Mouse (Mus musculus): ENCODE results near the gene Trmt112. TPM values are rescaled to one million over a fixed set of nuclear protein-coding genes. Genes with fewer than 3 reads are reported as not detected.
"Not testable (repeated sequence)": the region's sequence is repeated elsewhere in the genome, so short reads cannot be mapped to it uniquely, and the experiment has no call there.

The Trmt112 gene
- polyA plus RNA-seq, 1 experiment from 2014 or later: 169 TPM

DNA sequence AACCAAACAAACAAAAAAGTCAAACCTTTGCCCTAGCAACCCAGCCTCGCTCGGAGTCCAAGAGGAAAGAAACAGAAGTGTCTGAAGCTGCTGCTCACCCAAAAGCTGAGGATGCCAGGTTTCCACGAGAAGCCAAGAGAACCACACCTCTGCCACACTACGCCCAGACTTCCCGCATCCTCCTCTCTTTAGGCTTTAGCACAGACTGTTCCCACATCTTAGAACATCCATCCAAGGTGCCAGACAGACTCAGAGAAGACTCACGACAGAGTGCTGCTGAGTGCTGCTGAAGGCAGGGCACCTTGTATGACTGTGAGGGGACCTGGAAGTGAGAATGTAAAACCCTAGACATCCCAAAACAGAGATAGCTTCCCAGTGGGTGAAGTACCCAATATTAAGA, 33.7 kb upstream of the Trmt112 start:
- Histone ChIP-seq H3K36me3 (ENCODE audit: control insufficient read depth, insufficient read depth, low read length) (no peaks in the 10 kb centered on the region), H3K4me1 (replicated peaks; ENCODE audit: control insufficient read depth, insufficient read depth, low read length) (no peaks in the 10 kb centered on the region), H3K9me3 (ENCODE audit: control insufficient read depth, low read length) (no peaks in the 10 kb centered on the region), H3K27ac (ENCODE audit: low read depth, low read length) (no peak overlapping the region), H3K27me3 (replicated peaks; ENCODE audit: control insufficient read depth, insufficient read depth, low read length) (no peaks in the 10 kb centered on the region), H3K4me3 (ENCODE audit: low read depth, low read length) (no peak overlapping the region), H3K4me2 (no peak overlapping the region), H3K9ac (ENCODE audit: low read depth, low read length) (no peak overlapping the region)
- ATAC-seq (replicated peaks; ENCODE audit: low FRiP score) (no peak), DNase-seq (ENCODE audit: low spot score) (no peak)
- WGBS: 74% methylated on average over 6 of the region's 6 CpGs

DNA sequence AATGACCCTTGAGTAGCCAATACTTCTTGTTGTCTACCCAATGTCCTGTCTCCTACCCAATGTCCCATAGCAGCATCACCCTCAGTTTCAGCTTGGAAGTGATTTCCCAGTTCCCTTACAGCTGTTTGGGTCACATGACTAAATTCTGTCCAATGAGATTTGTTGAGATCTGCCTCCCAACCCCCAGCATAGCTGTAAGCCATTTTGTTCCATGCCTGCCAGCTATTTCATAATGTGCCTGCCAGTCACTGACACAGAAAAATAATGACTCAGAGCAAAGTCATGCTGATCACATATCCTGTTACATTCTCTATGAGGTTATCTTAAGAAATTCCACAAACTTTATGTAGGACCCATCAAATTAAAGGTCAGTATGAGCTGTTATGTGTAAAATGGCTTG, 32.7 kb upstream of the Trmt112 start:
- Histone ChIP-seq H3K4me1 (replicated peaks; ENCODE audit: control insufficient read depth, insufficient read depth, low read length) (no peaks in the 10 kb centered on the region), H3K27ac (ENCODE audit: low read depth, low read length) (no peak overlapping the region), H3K9me3 (ENCODE audit: control insufficient read depth, low read length) (no peaks in the 10 kb centered on the region), H3K36me3 (ENCODE audit: control insufficient read depth, insufficient read depth, low read length) (no peaks in the 10 kb centered on the region), H3K4me2 (no peak overlapping the region), H3K27me3 (replicated peaks; ENCODE audit: control insufficient read depth, insufficient read depth, low read length) (no peaks in the 10 kb centered on the region), H3K4me3 (ENCODE audit: low read depth, low read length) (no peak overlapping the region), H3K9ac (ENCODE audit: low read depth, low read length) (no peak overlapping the region)
- ATAC-seq (replicated peaks; ENCODE audit: low FRiP score) (no peak), DNase-seq (ENCODE audit: low spot score) (no peak)

DNA sequence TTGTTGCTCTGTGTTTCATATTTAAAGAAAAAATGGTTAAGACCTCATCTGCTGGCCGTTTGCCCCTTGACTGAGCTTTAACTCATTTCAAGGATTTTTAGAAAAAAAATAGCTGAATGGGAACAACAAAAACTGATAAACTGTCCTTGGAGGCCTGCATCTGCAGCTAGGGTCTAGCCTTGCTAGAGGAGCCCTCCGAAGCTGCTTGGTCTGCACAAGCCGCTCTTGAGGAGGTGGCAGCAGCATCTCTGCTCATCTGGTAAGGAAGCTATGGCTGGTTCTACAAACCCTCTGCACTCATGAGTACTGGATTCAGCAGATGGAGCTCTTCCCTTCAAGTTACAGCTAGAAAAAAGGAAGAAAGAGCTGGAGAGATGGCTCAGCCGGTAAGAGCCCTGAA, 31.5 kb upstream of the Trmt112 start:
- no peak overlapping the region for H3K4me2 ChIP-seq
- WGBS: 77% methylated on average over 4 of the region's 4 CpGs

DNA sequence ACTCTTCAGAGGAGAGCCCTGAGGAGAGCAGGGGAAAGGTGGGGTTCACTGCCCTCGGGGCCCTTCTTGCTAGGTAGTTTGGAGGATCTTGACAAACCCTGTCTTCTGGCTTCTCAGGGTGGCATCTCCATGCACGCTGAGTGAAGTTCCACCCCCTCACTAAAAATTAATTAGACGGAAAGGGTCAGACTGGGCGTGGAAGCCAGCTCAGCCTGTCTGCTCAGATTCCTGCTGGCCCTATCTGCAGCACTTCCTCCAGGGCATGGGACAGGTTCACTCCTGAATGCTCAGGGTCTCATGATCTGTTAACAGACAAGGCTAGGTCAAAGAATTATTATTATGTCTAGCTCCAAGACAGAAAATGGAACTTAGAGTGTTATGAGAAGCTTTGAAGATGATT, 17.0 kb upstream of the Trmt112 start:
- 53% methylated on average over 4 of the region's 4 CpGs for WGBS
- DNase-seq (ENCODE audit: low spot score): no peak
- Histone ChIP-seq H3K9ac (ENCODE audit: low read depth, low read length) (no peak overlapping the region), H3K27ac (ENCODE audit: low read depth, low read length) (no peak overlapping the region), H3K36me3 (ENCODE audit: control insufficient read depth, insufficient read depth, low read length) (no peaks in the 10 kb centered on the region), H3K4me3 (ENCODE audit: low read depth, low read length) (no peak overlapping the region), H3K4me2 (no peak overlapping the region), H3K4me1 (replicated peaks; ENCODE audit: control insufficient read depth, insufficient read depth, low read length) (no peaks in the 10 kb centered on the region), H3K9me3 (ENCODE audit: control insufficient read depth, low read length) (no peaks in the 10 kb centered on the region), H3K27me3 (replicated peaks; ENCODE audit: control insufficient read depth, insufficient read depth, low read length) (no peaks in the 10 kb centered on the region)
- no peak for ATAC-seq (replicated peaks; ENCODE audit: low FRiP score)

More for the DNA sequence above, 31.5 kb upstream of the Trmt112 start:
- no peak for DNase-seq (ENCODE audit: low spot score)
- H3K9ac ChIP-seq (ENCODE audit: low read depth, low read length): no peak overlapping the region
- no peaks in the 10 kb centered on the region for H3K4me1 ChIP-seq (replicated peaks; ENCODE audit: control insufficient read depth, insufficient read depth, low read length)
- no peaks in the 10 kb centered on the region for H3K36me3 ChIP-seq (ENCODE audit: control insufficient read depth, insufficient read depth, low read length)
- H3K4me3 ChIP-seq (ENCODE audit: low read depth, low read length): no peak overlapping the region
- no peak overlapping the region for H3K27ac ChIP-seq (ENCODE audit: low read depth, low read length)
- no peaks in the 10 kb centered on the region for H3K9me3 ChIP-seq (ENCODE audit: control insufficient read depth, low read length)
- H3K27me3 ChIP-seq (replicated peaks; ENCODE audit: control insufficient read depth, insufficient read depth, low read length): no peaks in the 10 kb centered on the region
- no peak for ATAC-seq (replicated peaks; ENCODE audit: low FRiP score)

DNA sequence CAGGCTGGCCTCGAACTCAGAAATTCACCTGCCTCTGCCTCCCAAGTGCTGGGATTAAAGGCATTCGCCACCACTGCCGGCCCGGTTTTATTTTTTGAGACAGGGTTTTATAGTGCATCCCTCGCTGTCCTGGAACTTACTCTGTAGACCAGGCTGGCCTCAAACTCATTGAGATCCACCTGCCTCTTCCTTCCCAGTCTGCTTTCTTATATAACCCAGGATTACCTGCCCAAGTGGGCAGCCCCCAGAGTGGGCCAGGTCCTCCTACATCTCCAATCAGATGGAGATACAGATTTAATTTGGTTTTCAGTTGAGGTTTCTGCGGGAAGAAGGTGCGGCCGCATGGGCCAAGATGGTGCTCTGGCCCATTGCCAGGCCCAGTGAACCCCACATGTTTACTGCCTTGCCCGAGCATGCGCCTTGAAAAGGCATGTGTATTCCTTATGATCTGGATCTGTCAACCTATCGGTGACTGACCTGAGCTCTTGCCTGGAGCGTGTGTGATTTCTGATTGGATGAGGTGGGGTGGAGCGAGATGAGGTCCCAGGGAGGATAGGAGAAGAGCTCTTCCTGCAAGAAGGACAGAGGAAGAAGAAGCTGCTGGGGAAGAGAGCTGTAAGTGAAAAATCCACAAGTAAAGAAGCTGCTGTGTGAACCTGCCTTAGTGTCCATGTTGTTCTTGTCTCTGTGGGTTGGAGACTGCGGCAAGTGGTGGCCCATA, 15.6 kb upstream of the Trmt112 start:
- H3K4me1 ChIP-seq (replicated peaks; ENCODE audit: control insufficient read depth, insufficient read depth, low read length): no peaks in the 10 kb centered on the region
- WGBS: 87% methylated on average over 14 of the region's 14 CpGs
- no peak overlapping the region for H3K9ac ChIP-seq (ENCODE audit: low read depth, low read length)
- H3K4me2 ChIP-seq: no peak overlapping the region
- no peak overlapping the region for H3K4me3 ChIP-seq (ENCODE audit: low read depth, low read length)
- no peaks in the 10 kb centered on the region for H3K9me3 ChIP-seq (ENCODE audit: control insufficient read depth, low read length)
- H3K27ac ChIP-seq (ENCODE audit: low read depth, low read length): no peak overlapping the region
- H3K27me3 ChIP-seq (replicated peaks; ENCODE audit: control insufficient read depth, insufficient read depth, low read length): no peaks in the 10 kb centered on the region
- ATAC-seq (replicated peaks; ENCODE audit: low FRiP score): no peak
- DNase-seq (ENCODE audit: low spot score): no peak
- no peaks in the 10 kb centered on the region for H3K36me3 ChIP-seq (ENCODE audit: control insufficient read depth, insufficient read depth, low read length)

DNA sequence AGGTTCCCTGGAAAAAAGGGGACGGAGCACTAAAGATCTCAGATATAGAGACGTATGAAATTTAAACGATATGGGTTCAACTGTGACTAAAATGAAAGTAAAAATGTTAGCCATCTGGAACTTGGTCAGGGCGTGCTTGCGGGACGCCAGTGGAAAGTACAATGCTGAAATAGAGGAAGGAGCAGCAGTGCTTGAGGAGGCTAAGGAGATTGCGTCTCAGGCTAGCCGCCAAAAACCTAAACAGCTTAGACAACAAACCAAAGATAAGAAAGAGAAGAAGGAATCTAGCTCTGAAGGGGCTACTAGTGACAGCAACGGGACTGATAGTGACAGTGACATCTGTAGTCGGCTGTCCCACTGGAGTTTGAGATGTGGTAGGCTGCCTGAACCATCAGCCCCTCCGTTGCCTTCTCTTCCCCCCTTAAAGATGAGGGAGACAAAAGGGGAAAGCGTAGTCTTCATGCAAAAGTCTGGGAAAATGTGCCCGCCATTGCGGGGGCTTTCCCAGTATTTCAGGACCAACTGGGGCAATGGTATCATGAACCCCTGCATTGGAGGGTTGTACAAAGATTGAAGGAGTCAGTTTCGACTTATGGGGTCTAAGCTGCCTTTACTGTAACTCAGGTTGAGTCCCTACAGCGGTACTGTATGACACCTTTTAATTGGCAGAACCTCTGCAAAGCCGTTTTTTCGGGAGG, 13.7 kb upstream of the Trmt112 start:
- not testable (repeated sequence) for H3K4me3 ChIP-seq (ENCODE audit: low read depth, low read length); H3K27me3 ChIP-seq (replicated peaks; ENCODE audit: control insufficient read depth, insufficient read depth, low read length); H3K4me2 ChIP-seq; DNase-seq (ENCODE audit: low spot score); ATAC-seq (replicated peaks; ENCODE audit: low FRiP score); H3K9ac ChIP-seq (ENCODE audit: low read depth, low read length); H3K9me3 ChIP-seq (ENCODE audit: control insufficient read depth, low read length); H3K27ac ChIP-seq (ENCODE audit: low read depth, low read length); H3K36me3 ChIP-seq (ENCODE audit: control insufficient read depth, insufficient read depth, low read length); H3K4me1 ChIP-seq (replicated peaks; ENCODE audit: control insufficient read depth, insufficient read depth, low read length)
- WGBS: 77% methylated on average over 18 of the region's 18 CpGs

DNA sequence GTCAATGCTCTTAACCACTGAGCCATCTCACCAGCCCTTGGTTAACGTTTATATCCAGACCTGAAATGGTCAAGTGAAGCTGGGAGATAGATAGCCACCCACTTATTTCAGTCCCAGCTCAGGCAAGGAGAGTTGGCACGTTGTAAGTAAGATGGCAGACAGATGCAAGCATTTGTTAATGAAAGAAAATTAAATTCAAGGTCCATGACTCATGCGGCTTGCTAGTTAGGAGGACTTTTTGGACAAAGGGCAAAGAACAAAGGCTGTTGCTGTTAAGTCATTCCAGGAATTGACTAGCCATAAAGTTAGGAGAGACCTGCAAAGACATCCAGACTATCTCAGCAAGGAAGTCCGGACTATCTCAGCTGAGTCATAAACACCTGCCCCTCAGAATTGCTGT, 9.9 kb upstream of the Trmt112 start:
- H3K9me3 ChIP-seq (ENCODE audit: control insufficient read depth, low read length): no peaks in the 10 kb centered on the region
- no peak overlapping the region for H3K4me3 ChIP-seq (ENCODE audit: low read depth, low read length)
- no peak for DNase-seq (ENCODE audit: low spot score)
- no peaks in the 10 kb centered on the region for H3K4me1 ChIP-seq (replicated peaks; ENCODE audit: control insufficient read depth, insufficient read depth, low read length)
- no peak for ATAC-seq (replicated peaks; ENCODE audit: low FRiP score)
- H3K27me3 ChIP-seq (replicated peaks; ENCODE audit: control insufficient read depth, insufficient read depth, low read length): no peaks in the 10 kb centered on the region
- H3K9ac ChIP-seq (ENCODE audit: low read depth, low read length): no peak overlapping the region
- no peak overlapping the region for H3K4me2 ChIP-seq
- no peak overlapping the region for H3K27ac ChIP-seq (ENCODE audit: low read depth, low read length)
- peaks cover 2% of the 10 kb centered on the region; the same call in 1 of the 2 replicates for H3K36me3 ChIP-seq (ENCODE audit: control insufficient read depth, insufficient read depth, low read length)
- 78% methylated on average over 4 of the region's 4 CpGs for WGBS

DNA sequence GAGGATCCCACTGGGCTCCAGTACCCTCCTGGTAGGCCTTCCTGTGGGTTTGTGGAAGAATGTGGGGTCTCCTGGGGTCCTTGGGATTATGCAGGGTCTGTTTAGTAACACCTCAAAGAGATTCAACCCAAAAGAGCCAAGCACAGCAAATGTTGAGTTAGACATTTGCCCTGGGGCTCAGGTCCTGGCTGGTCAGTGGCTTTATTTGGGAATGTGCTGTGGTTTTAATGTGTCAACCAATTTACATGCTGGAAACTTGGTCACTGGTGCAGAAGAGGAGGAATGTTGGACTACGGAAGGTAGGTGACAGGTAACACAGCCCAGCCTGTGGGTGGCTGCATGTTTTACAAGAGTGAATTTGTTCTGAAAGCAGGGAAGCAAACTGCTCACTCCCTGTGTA, 6.5 kb upstream of the Trmt112 start:
- 98% methylated on average over 1 of the region's 1 CpGs for WGBS
- no peak for DNase-seq (ENCODE audit: low spot score)

DNA sequence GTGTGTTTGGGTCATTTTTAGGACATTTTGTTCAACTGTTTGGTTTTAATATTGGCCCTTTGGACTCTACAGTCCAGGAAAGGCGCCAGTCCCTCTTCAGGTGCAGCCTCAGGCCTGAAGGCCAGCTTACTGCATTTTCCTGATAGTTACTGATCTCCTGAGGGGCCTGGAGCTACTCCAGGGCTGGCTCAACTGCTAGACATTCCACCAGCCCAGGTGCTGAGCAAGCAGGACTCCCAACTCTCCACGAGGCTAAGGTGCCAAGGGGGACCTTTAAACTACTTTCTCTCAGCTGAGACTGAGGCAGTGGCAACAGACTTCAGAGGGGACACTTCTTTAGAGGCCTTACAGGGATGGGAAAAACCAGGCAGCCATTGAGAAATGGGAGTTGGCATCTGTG, 4.7 kb upstream of the Trmt112 start:
- DNase-seq (ENCODE audit: low spot score) (no peak), ATAC-seq (replicated peaks; ENCODE audit: low FRiP score) (no peak)
- WGBS: 77% methylated on average over 2 of the region's 2 CpGs
- peaks cover 17% of the 10 kb centered on the region for H3K36me3 ChIP-seq (ENCODE audit: control insufficient read depth, insufficient read depth, low read length)
- H3K4me2 ChIP-seq: no peak overlapping the region
- no peaks in the 10 kb centered on the region for H3K27me3 ChIP-seq (replicated peaks; ENCODE audit: control insufficient read depth, insufficient read depth, low read length)
- H3K27ac ChIP-seq (ENCODE audit: low read depth, low read length): no peak overlapping the region
- peaks cover 14% of the 10 kb centered on the region for H3K4me1 ChIP-seq (replicated peaks; ENCODE audit: control insufficient read depth, insufficient read depth, low read length)
- no peak overlapping the region for H3K9ac ChIP-seq (ENCODE audit: low read depth, low read length)
- no peak overlapping the region for H3K4me3 ChIP-seq (ENCODE audit: low read depth, low read length)
- H3K9me3 ChIP-seq (ENCODE audit: control insufficient read depth, low read length): no peaks in the 10 kb centered on the region

More for the DNA sequence above, 6.5 kb upstream of the Trmt112 start:
- Histone ChIP-seq H3K9me3 (ENCODE audit: control insufficient read depth, low read length) (no peaks in the 10 kb centered on the region), H3K4me2 (no peak overlapping the region), H3K27ac (ENCODE audit: low read depth, low read length) (no peak overlapping the region), H3K36me3 (ENCODE audit: control insufficient read depth, insufficient read depth, low read length) (peaks cover 15% of the 10 kb centered on the region), H3K9ac (ENCODE audit: low read depth, low read length) (no peak overlapping the region), H3K4me1 (replicated peaks; ENCODE audit: control insufficient read depth, insufficient read depth, low read length) (peaks cover 5% of the 10 kb centered on the region), H3K27me3 (replicated peaks; ENCODE audit: control insufficient read depth, insufficient read depth, low read length) (no peaks in the 10 kb centered on the region), H3K4me3 (ENCODE audit: low read depth, low read length) (no peak overlapping the region)
- no peak for ATAC-seq (replicated peaks; ENCODE audit: low FRiP score)
